ENCODE assay signal across 13 mouse cellular contexts in genomic region chr11:49252048-49252447, GRCm38 (mm10). TPM values are rescaled to one million over a fixed set of nuclear protein-coding genes. Genes with fewer than 3 reads are reported as not detected.
DNase-seq lines count a peak whose midpoint lies in the region; ATAC-seq and TF ChIP-seq lines count a peak whose summit lies in the region.
"Had no signal": no experiment of that assay in that cellular context is flagged by ENCODE, and none has a peak within 500 bp of the region (broad histone marks: within the 10 kb centered on the region; RNA-seq: fewer than 3 reads in every experiment).

No protein-coding gene starts in this region.

- dilution Hi-C loops in CH12.LX (cut with MboI; ENCODE audit: extremely low pct_ligation_motif_present, extremely low pct_unique_long_range_greater_than_20kb, low sequenced_read_pairs), result no loop called here

- H3ac ChIP-seq in myocyte (ENCODE audit: control insufficient read depth, insufficient read length), result no peak overlapping the region

- peak overlapping the region; percentile 84 for H3K4me2 ChIP-seq in heart, embryonic 16.5 days (ENCODE audit: low read depth, low read length)
- peak overlapping the region; percentile 55 for H3K4me2 ChIP-seq in CH12.LX (ENCODE audit: insufficient read depth, low read depth, poor library complexity, severe bottlenecking)
- H3K4me2 ChIP-seq in myocyte (ENCODE audit: low read depth), result peak overlapping the region; percentile 83

- no peak for TF ChIP-seq RAD21 in CH12.LX (IDR thresholded peaks at IDR 0.05; ENCODE audit: low read depth, low read length)

- no peaks in the 10 kb centered on the region for H3K9me3 ChIP-seq in heart, embryonic 16.5 days (replicated peaks; ENCODE audit: control insufficient read depth, low read length)
- no peaks in the 10 kb centered on the region for H3K9me3 ChIP-seq in CH12.LX (replicated peaks; ENCODE audit: low read length)
- no peaks in the 10 kb centered on the region for H3K9me3 ChIP-seq in erythroblast, embryonic 14.5 days (ENCODE audit: control insufficient read depth, low read length)

- H3K36me3 ChIP-seq in heart, embryonic 16.5 days (ENCODE audit: control insufficient read depth, insufficient read depth), result peaks cover 16% of the 10 kb centered on the region
- H3K36me3 ChIP-seq in CH12.LX (replicated peaks in 1 of 2; ENCODE audit: control insufficient read depth in 1 of 2, insufficient read depth in 1 of 2, low read length in 1 of 2), result peaks cover 30 to 55% of the 10 kb centered on the region in 2 experiments
- peaks cover 66% of the 10 kb centered on the region for H3K36me3 ChIP-seq in erythroblast, embryonic 14.5 days (ENCODE audit: control insufficient read depth)
- H3K36me3 ChIP-seq in myocyte (ENCODE audit: control insufficient read depth, insufficient read depth), result no peaks in the 10 kb centered on the region

- no peak for DNase-seq in heart, postnatal 14 days
- DNase-seq in CH12.LX (ENCODE audit: extremely low read depth), result no peak
- DNase-seq in embryo, embryonic 10.5 days (ENCODE audit: low spot score), result no peak
- no peak for DNase-seq in cerebellum, adult 11-12 months
- DNase-seq in frontal cortex, postnatal 36 days (ENCODE audit: low spot score in 2 of 2), result no peak
- DNase-seq: adrenal gland, postnatal 14 days; gastrocnemius, postnatal 36 days had no signal

- no peak for TF ChIP-seq EP300 in CH12.LX (IDR thresholded peaks at IDR 0.05; ENCODE audit: low read length)

- intact Hi-C loops in heart, postnatal 14 days (cut with DNase I), result loop anchor here (5.0 kb wide), 1 partner anchor 145 kb away; no protein-coding TSS in a partner anchor

- TF ChIP-seq POLR2A in CH12.LX (IDR thresholded peaks at IDR 0.05; ENCODE audit: low read depth, low read length) (no peak), myocyte (IDR thresholded peaks at IDR 0.05; ENCODE audit: insufficient read length, low read depth) (no peak)

- WGBS in heart, embryonic 16.5 days, result 81% methylated on average over 5 of the region's 5 CpGs

- peak overlapping the region; percentile 91; the same call in 1 of the 2 replicates for H3K9ac ChIP-seq in heart, embryonic 16.5 days (ENCODE audit: low read length)
- peak overlapping the region; percentile 83; the same call in 1 of the 2 replicates for H3K9ac ChIP-seq in CH12.LX (ENCODE audit: insufficient read depth, low read depth)

- no peak for TF ChIP-seq CTCF in CH12.LX (conservative IDR thresholded peaks at IDR 0.05 in 1 of 2, IDR thresholded peaks at IDR 0.05 in 1 of 2; ENCODE audit: low read depth in 2 of 2, low read length in 2 of 2)

- peak overlapping the region; percentile 68 for H3K4me3 ChIP-seq in heart, embryonic 16.5 days (ENCODE audit: low read length)
- H3K4me3 ChIP-seq in CH12.LX (replicated peaks in 1 of 3; ENCODE audit: low read depth in 2 of 3, low read length in 2 of 3, poor library complexity in 1 of 3), result peak overlapping the region; percentile 3 to 72 (median 56)
- H3K4me3 ChIP-seq in erythroblast, embryonic 14.5 days (replicated peaks), result peak overlapping the region; percentile 80
- no peak overlapping the region for H3K4me3 ChIP-seq in myocyte

- peaks cover 68% of the 10 kb centered on the region for H3K79me2 ChIP-seq in CH12.LX (replicated peaks; ENCODE audit: control insufficient read depth, extremely low read depth, insufficient read depth, poor library complexity, severe bottlenecking)
- H3K79me2 ChIP-seq in myocyte (ENCODE audit: control insufficient read depth, insufficient read depth), result peaks cover 27% of the 10 kb centered on the region

- no peaks in the 10 kb centered on the region for H3K27me3 ChIP-seq in heart, embryonic 16.5 days (ENCODE audit: control insufficient read depth, insufficient read depth, low read length)
- no peaks in the 10 kb centered on the region for H3K27me3 ChIP-seq in CH12.LX (replicated peaks)
- no peaks in the 10 kb centered on the region for H3K27me3 ChIP-seq in erythroblast, embryonic 14.5 days (ENCODE audit: control insufficient read depth)
- H3K27me3 ChIP-seq in myocyte (ENCODE audit: control insufficient read depth, insufficient read depth, insufficient read length), result no peaks in the 10 kb centered on the region

- no peak for ATAC-seq in heart, embryonic 16.5 days (replicated peaks; ENCODE audit: extremely low read depth, insufficient read depth, low FRiP score)

- no peak overlapping the region for H3K27ac ChIP-seq in heart, embryonic 16.5 days (ENCODE audit: low read length)
- H3K27ac ChIP-seq in CH12.LX (ENCODE audit: insufficient read depth, low read depth), result no peak overlapping the region

- peaks cover 33% of the 10 kb centered on the region for H3K4me1 ChIP-seq in heart, embryonic 16.5 days (ENCODE audit: control insufficient read depth, insufficient read depth, low read length)
- H3K4me1 ChIP-seq in CH12.LX (ENCODE audit: control insufficient read depth in 1 of 2, insufficient read depth in 2 of 2), result peaks cover 13 to 76% of the 10 kb centered on the region in 2 experiments
- peaks cover 81% of the 10 kb centered on the region for H3K4me1 ChIP-seq in erythroblast, embryonic 14.5 days (ENCODE audit: control insufficient read depth)

- in situ Hi-C loops in CH12.LX (cut with MboI; ENCODE audit: low pct_ligation_motif_present, low pct_unique_long_range_greater_than_20kb, low sequenced_read_pairs), result loop anchor here (25.0 kb wide), 1 partner anchor 140 kb away; the partner anchor contains the start of gene Olfr1396

TF ChIP-seq in CH12.LX, 34 proteins besides CTCF, POLR2A, EP300 and RAD21:
- TF ChIP-seq CHD2 (IDR thresholded peaks at IDR 0.05; ENCODE audit: low read length), result no peak
- no peak for TF ChIP-seq MXI1 (IDR thresholded peaks at IDR 0.05; ENCODE audit: low read depth, low read length)
- no peak for TF ChIP-seq ZKSCAN1 (IDR thresholded peaks at IDR 0.05; ENCODE audit: borderline replicate concordance, low read depth, low read length)
- no peak for TF ChIP-seq E2F4 (IDR thresholded peaks at IDR 0.05; ENCODE audit: insufficient replicate concordance, low read depth, low read length)

TF ChIP-seq in myocyte, 11 proteins besides CTCF, POLR2A, EP300 and RAD21:
- TF ChIP-seq MYOD1 (IDR thresholded peaks at IDR 0.05; ENCODE audit: control insufficient read depth in 1 of 3, insufficient read length in 2 of 3, low read depth in 2 of 3), result no peak
- no peak for TF ChIP-seq MAX (IDR thresholded peaks at IDR 0.05; ENCODE audit: low read depth)
- TF ChIP-seq POLR2AphosphoS2 (IDR thresholded peaks at IDR 0.05; ENCODE audit: insufficient read length, low read depth), result no peak
- no peak for TF ChIP-seq REST (IDR thresholded peaks at IDR 0.05; ENCODE audit: insufficient read depth, insufficient read length)
- no peak for TF ChIP-seq SRF (IDR thresholded peaks at IDR 0.05; ENCODE audit: control insufficient read depth, insufficient read length, low read depth)
- no peak for TF ChIP-seq E2F4 (IDR thresholded peaks at IDR 0.05; ENCODE audit: insufficient read depth)
- no peak for TF ChIP-seq CEBPB (IDR thresholded peaks at IDR 0.05; ENCODE audit: insufficient read depth, poor library complexity, severe bottlenecking)
- TF ChIP-seq MYOG (IDR thresholded peaks at IDR 0.05; ENCODE audit: control insufficient read depth in 1 of 3, insufficient read depth in 1 of 3, insufficient read length in 2 of 3, low read depth in 2 of 3), result no peak

RNA-seq across cellular contexts. Expression of gene Mgat1, which starts 8.1 kb away (rescaled TPM):
- polyA plus RNA-seq in heart, embryonic 16.5 days (2015; fragmentation: Nextera tagmentation; extraction: Ambion mirVana), result 57.4 and 61.4 TPM in 2 replicates
- 10 to 100 TPM; 59.3 to 68.4 TPM for total RNA-seq in heart, postnatal 14 days (2021)
- total RNA-seq in CH12.LX (2012; rRNA removed) (83.2 and 118 TPM in 2 replicates), CH12.LX (2014; rRNA removed) (63.2 and 67.7 TPM in 2 replicates)
- polyA plus RNA-seq in CH12.LX (2012; ENCODE audit: insufficient read length, low read depth) (80.9 and 90.5 TPM in 2 replicates), myocyte (2012; fragmentation: generic; extraction: Trizol) (45.8 TPM)
- 6.7 and 7.3 TPM in 2 replicates for polyA plus RNA-seq in erythroblast, embryonic 14.5 days (2012)

RNA-seq across cellular contexts. Expression of gene Olfr1393, which starts 26.1 kb away (rescaled TPM):
- polyA plus RNA-seq in heart, embryonic 16.5 days (2015; fragmentation: Nextera tagmentation; extraction: Ambion mirVana), result 0.15 and 0.17 TPM in 2 replicates
- under 1 TPM; 0.32 to 0.48 TPM for total RNA-seq in heart, postnatal 14 days (2021)
- total RNA-seq in CH12.LX (2012; rRNA removed), result 0.04 TPM in 1 of 2 replicates, not detected in the other
- total RNA-seq in CH12.LX (2014; rRNA removed), result 0.18 TPM in 1 of 2 replicates, not detected in the other
- polyA plus RNA-seq in CH12.LX (2012; ENCODE audit: insufficient read length, low read depth), result 0.08 and 0.10 TPM in 2 replicates
- not detected in 2 replicates for polyA plus RNA-seq in erythroblast, embryonic 14.5 days (2012)
- not detected for polyA plus RNA-seq in myocyte (2012; fragmentation: generic; extraction: Trizol)
- total RNA-seq: adrenal gland, postnatal 14 days; common myeloid progenitor, adult 5-6 weeks; gastrocnemius, postnatal 36 days; layer of hippocampus, postnatal 10 days had no signal

RNA-seq across cellular contexts. Expression of gene Olfr1392, which starts 33.0 kb away (rescaled TPM):
- polyA plus RNA-seq in heart, embryonic 16.5 days (2015; fragmentation: Nextera tagmentation; extraction: Ambion mirVana), result not detected in 2 replicates
- total RNA-seq in heart, postnatal 14 days (2021), result not detected
- total RNA-seq in CH12.LX (2012; rRNA removed) (not detected in 2 replicates), CH12.LX (2014; rRNA removed) (not detected in 2 replicates)
- polyA plus RNA-seq in CH12.LX (2012; ENCODE audit: insufficient read length, low read depth) (not detected in 2 replicates), myocyte (2012; fragmentation: generic; extraction: Trizol) (not detected)
- polyA plus RNA-seq in erythroblast, embryonic 14.5 days (2012), result 0.01 TPM in 1 of 2 replicates, not detected in the other
- total RNA-seq: adrenal gland, postnatal 14 days; common myeloid progenitor, adult 5-6 weeks; gastrocnemius, postnatal 36 days had no signal

RNA-seq across cellular contexts. Expression of gene Zfp62, which starts 49.0 kb away (rescaled TPM):
- polyA plus RNA-seq in heart, embryonic 16.5 days (2015; fragmentation: Nextera tagmentation; extraction: Ambion mirVana), result 28.3 and 30.0 TPM in 2 replicates
- total RNA-seq in heart, postnatal 14 days (2021), result 10 to 100 TPM; 26.3 to 27.0 TPM
- 21.3 and 22.6 TPM in 2 replicates for total RNA-seq in CH12.LX (2012; rRNA removed)
- 38.7 and 48.8 TPM in 2 replicates for total RNA-seq in CH12.LX (2014; rRNA removed)
- polyA plus RNA-seq in CH12.LX (2012; ENCODE audit: insufficient read length, low read depth), result 23.2 and 25.3 TPM in 2 replicates
- 0.02 and 0.16 TPM in 2 replicates for polyA plus RNA-seq in erythroblast, embryonic 14.5 days (2012)
- 5.6 TPM for polyA plus RNA-seq in myocyte (2012; fragmentation: generic; extraction: Trizol)

RNA-seq across cellular contexts. Expression of gene Olfr10, which starts 52.5 kb away (rescaled TPM):
- polyA plus RNA-seq in heart, embryonic 16.5 days (2015; fragmentation: Nextera tagmentation; extraction: Ambion mirVana), result not detected in 2 replicates
- not detected for total RNA-seq in heart, postnatal 14 days (2021)
- total RNA-seq in CH12.LX (2012; rRNA removed) (not detected in 2 replicates), CH12.LX (2014; rRNA removed) (not detected in 2 replicates)
- polyA plus RNA-seq in CH12.LX (2012; ENCODE audit: insufficient read length, low read depth) (not detected in 2 replicates), myocyte (2012; fragmentation: generic; extraction: Trizol) (not detected)
- polyA plus RNA-seq in erythroblast, embryonic 14.5 days (2012), result not detected in 2 replicates
- total RNA-seq: adrenal gland, postnatal 14 days; common myeloid progenitor, adult 5-6 weeks; gastrocnemius, postnatal 36 days; midbrain, postnatal 0 days had no signal
- polyA plus RNA-seq: midbrain, postnatal 0 days had no signal
